Mouse (Mus musculus) hindbrain, embryonic 16.5 days (tissue): ENCODE data around the gene Tbc1d13. TPM values are rescaled to one million over a fixed set of nuclear protein-coding genes. Genes with fewer than 3 reads are reported as not detected.
A peak's percentile ranks its signal among the peaks of the same experiment; 100 is the strongest.

ENCODE experiments used
- ATAC-seq: fragments of 200-750 bp; cut with Nextera tagmentation; 2 replicates; pipeline ENCODE4 v1.8.0; 2017; ENCODE audit warnings: moderate TSS enrichment, moderate library complexity
- H3K27ac ChIP-seq: fragments of 300-500 bp; sonication (generic); 2 replicates; pipeline ENCODE4 v1.5.1; 2014; ENCODE audit warnings: low read depth, mild to moderate bottlenecking, control low read depth, low read length, moderate library complexity
- H3K27me3 ChIP-seq: fragments of 300-500 bp; sonication (generic); replicated peaks from 2 replicates; pipeline ENCODE4 v1.6.1; 2014; ENCODE audit warnings: low read length; ENCODE audit not compliant: control insufficient read depth, insufficient read depth
- H3K36me3 ChIP-seq: fragments of 300-500 bp; sonication (generic); 2 replicates; pipeline ENCODE4 v1.6.1; 2014; ENCODE audit warnings: mild to moderate bottlenecking, low read length, moderate library complexity, mixed read lengths; ENCODE audit not compliant: control insufficient read depth, insufficient read depth
- H3K4me1 ChIP-seq: fragments of 300-500 bp; sonication (generic); 2 replicates; pipeline ENCODE4 v1.6.1; 2014; ENCODE audit warnings: low read depth, low read length; ENCODE audit not compliant: control insufficient read depth, insufficient read depth
- H3K4me2 ChIP-seq: fragments of 300-500 bp; sonication (generic); 2 replicates; pipeline ENCODE4 v1.6.1; 2014; ENCODE audit warnings: mild to moderate bottlenecking, low read length, control low read depth, moderate library complexity
- H3K4me3 ChIP-seq: fragments of 300-500 bp; sonication (generic); 2 replicates; pipeline ENCODE4 v1.5.1; 2014; ENCODE audit warnings: mild to moderate bottlenecking, low read length, control low read depth, moderate library complexity
- H3K9ac ChIP-seq: fragments of 300-500 bp; sonication (generic); 2 replicates; pipeline ENCODE4 v1.6.1; 2014; ENCODE audit warnings: low read depth, mild to moderate bottlenecking, control low read depth, low read length, moderate library complexity
- H3K9me3 ChIP-seq: fragments of 300-500 bp; sonication (generic); 2 replicates; pipeline ENCODE4 v1.6.1; 2014; ENCODE audit warnings: mild to moderate bottlenecking, low read length, moderate library complexity; ENCODE audit not compliant: control insufficient read depth
- WGBS: fragments of 180-500 bp; shearing (Covaris S2); extraction: QIAGEN DNeasy Blood & Tissue Kit; methylation state at CpG from one replicate; pipeline ENCODE4 v1.1.7; 2014; 5-methylcytosine and 5-hydroxymethylcytosine counted together
- polyA plus RNA-seq: library from polyadenylated mRNA; unstranded; fragments of >200 nt; fragmentation: Nextera tagmentation; extraction: Ambion mirVana; gene quantifications from 2 replicates; pipeline ENCODE4 v1.2.1, GENCODE M21; 2015

The Tbc1d13 gene
- polyA plus RNA-seq, 1 experiment from 2014 or later = 8.8 TPM

DNA sequence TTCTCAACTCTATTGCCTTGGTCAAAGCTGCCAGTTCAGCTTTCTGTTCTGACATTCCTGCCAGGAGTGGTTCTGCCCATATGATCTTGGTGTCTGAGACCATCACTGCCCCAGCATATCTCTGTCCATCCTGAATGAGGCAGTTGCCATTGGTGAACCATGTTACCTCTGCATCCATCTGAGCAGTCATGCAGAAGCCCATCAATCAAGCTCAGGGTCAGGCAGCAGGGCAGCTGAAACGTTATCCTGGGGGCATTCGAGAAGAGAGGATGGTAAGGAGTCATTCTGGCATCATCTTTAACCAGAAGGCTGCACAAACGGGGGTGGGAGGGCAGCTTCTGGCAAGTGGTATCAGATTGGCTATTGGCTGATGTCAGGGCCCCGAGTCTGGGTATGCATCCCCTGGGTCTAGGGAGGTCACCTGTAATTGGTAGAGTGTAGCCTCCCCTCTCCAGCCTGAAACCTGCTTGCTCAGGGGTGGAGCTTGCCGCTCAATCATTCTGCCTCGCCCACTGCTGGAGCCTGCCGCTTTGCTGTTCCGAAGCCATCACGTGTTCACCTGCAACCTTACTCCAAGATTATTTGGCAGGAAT is 30.9 kb downstream of the Tbc1d13 start:
- WGBS = 61% methylated on average over 9 of the region's 9 CpGs
- H3K9ac ChIP-seq = no peak overlapping the region
- no peak for ATAC-seq
- H3K4me2 ChIP-seq = no peak overlapping the region
- no peaks in the 10 kb centered on the region for H3K36me3 ChIP-seq
- no peak overlapping the region for H3K4me3 ChIP-seq
- H3K4me1 ChIP-seq = no peaks in the 10 kb centered on the region
- no peak overlapping the region for H3K27ac ChIP-seq
- no peaks in the 10 kb centered on the region for H3K27me3 ChIP-seq
- H3K9me3 ChIP-seq = no peaks in the 10 kb centered on the region

DNA sequence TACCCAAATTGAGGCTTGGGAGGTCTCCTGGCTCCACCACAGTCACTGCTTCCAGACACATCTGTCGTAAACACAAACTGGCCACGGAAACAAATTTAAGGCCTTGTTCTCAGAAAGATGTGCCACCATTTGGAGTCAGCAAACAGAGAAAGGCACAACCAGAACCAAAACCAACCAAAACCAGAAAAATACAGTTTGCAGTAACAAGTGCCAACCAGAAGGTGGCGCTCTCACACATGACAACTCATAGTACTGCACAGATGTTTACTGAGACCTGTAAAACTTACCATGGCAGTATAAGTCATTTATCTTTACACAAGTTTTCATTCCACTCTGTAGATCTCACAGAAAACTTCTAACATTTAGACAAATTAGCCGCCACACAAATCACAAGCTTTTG is 33.1 kb downstream of the Tbc1d13 start:
- WGBS = 61% methylated on average over 4 of the region's 4 CpGs
- Histone ChIP-seq H3K27ac (no peak overlapping the region), H3K36me3 (no peaks in the 10 kb centered on the region), H3K9me3 (no peaks in the 10 kb centered on the region), H3K4me3 (no peak overlapping the region), H3K9ac (no peak overlapping the region), H3K4me2 (no peak overlapping the region), H3K4me1 (no peaks in the 10 kb centered on the region; the same call in 1 of the 2 replicates), H3K27me3 (no peaks in the 10 kb centered on the region)
- ATAC-seq = no peak

DNA sequence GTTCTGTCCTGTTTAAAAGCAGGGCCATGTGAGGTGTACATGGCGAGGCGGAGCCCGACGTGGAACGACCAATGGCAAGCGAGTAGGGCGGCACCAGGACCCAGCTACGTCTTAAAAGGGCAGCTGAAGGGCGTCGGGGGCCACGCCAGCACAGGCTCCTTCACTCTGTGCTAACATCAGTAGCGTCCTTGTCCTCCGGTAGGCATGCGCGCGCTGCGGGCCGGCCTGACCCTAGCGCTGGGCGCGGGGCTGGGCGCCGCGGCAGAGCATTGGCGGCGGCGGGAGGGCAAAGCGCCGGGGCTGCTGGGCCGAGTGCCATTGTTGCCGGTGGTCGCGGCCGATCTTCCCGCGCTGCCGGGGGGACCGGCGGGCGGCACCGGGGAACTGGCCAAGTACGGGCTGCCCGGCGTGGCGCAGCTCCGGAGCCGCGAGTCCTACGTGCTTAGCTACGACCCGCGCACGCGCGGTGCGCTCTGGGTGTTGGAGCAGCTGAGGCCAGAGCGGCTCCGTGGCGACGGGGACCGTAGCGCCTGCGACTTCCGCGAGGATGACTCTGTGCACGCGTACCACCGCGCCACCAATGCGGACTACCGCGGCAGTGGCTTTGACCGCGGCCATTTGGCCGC is 37.9 kb downstream of the Tbc1d13 start, which contains the start of gene Endog:
TSS of gene Endog (plus strand) at position 123 of the 626 bp plus-strand sequence.
- Histone ChIP-seq H3K36me3 (peaks cover 16% of the 10 kb centered on the region), H3K4me2 (peak within 1 kb of the TSS; percentile 95), H3K27me3 (no peaks in the 10 kb centered on the region), H3K4me3 (peak within 1 kb of the TSS; percentile 75), H3K4me1 (peaks cover 8% of the 10 kb centered on the region), H3K9ac (peak within 1 kb of the TSS; percentile 84), H3K27ac (peak within 1 kb of the TSS; percentile 96), H3K9me3 (no peaks in the 10 kb centered on the region)
- WGBS = under 1% methylated on average over 51 of the region's 75 CpGs
- peak; percentile 98 for ATAC-seq

DNA sequence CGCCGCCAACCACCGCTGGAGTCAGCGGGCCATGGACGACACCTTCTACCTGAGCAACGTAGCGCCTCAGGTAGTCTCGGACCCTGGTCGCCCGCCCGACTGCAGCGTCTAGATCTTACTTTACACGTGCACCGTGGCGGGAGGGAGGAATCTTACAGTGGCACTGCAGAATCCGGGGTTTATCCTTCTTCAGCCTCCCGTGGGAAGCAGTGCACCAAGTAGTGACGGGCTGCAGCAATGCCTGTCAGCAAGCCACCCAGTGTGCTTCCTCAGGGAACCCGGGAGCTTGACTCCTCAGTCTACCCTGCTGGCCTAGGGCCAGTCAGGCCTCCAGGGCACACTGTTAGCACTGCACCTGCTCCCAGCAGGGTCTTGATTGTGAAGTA is 38.4 kb downstream of the Tbc1d13 start:
- Histone ChIP-seq H3K9ac (peak overlapping the region; percentile 84), H3K4me2 (peak overlapping the region; percentile 95), H3K27me3 (no peaks in the 10 kb centered on the region), H3K9me3 (no peaks in the 10 kb centered on the region), H3K36me3 (peaks cover 17% of the 10 kb centered on the region), H3K27ac (peak overlapping the region; percentile 96), H3K4me3 (peak overlapping the region; percentile 75), H3K4me1 (peaks cover 9% of the 10 kb centered on the region)
- under 1% methylated on average over 19 of the region's 19 CpGs for WGBS
- ATAC-seq = peak; percentile 25; the same call in 1 of the 2 replicates

DNA sequence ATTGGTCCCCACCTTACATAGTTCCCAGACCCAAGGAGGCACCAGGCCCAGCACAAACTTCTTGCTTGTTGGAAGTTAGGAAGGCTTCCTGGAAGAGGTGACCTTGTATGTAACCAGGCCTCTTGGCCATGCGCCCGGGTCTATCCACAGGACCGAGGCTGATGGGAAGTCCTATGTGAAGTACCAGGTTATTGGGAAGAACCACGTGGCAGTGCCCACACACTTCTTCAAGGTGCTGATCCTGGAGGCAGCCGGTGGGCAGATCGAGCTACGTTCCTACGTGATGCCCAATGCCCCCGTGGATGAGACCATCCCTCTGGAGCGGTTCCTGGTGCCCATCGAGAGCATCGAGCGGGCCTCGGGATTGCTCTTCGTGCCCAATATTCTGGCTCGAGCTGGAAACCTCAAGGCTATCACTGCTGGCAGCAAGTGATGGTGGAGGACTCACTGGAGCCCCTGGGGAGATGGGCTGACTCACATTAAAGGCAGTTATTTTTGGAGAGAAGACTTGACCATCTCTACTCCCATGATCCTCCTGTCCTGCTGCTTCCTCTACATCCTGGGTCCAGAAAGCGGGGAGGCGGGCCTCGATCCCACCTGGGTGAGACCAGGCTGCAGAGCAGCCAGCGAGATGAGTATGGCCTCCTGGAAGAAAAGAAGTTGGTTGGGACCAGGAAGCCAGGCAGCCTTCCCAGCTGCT is 40.1 kb downstream of the Tbc1d13 start:
- 97% methylated on average over 20 of the region's 20 CpGs for WGBS
- Histone ChIP-seq H3K36me3 (peaks cover 17% of the 10 kb centered on the region), H3K4me2 (no peak overlapping the region), H3K27ac (no peak overlapping the region), H3K4me3 (no peak overlapping the region), H3K9me3 (no peaks in the 10 kb centered on the region), H3K27me3 (no peaks in the 10 kb centered on the region), H3K9ac (no peak overlapping the region), H3K4me1 (peaks cover 20% of the 10 kb centered on the region)
- no peak for ATAC-seq

DNA sequence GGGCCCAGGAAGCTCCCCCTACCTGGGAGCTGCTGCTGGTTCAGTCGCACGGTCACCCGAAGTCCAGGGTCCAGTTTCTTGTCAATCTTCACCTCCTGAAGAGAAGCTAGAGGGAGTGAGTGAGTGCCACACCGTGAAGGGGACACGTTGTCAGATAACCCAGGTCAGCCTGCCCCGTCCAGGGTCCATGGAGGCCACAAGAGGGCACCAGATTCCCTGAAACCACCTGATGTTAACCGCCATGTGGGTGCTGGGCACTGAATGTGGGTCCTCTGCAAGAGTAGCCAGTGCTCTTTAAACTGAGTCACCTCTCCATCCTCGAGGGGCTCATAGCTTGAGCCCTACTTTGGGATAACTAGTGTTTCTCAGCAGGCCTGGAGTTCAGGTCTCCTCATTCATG is 42.4 kb downstream of the Tbc1d13 start:
- no peak overlapping the region for H3K4me2 ChIP-seq
- no peak overlapping the region for H3K9ac ChIP-seq
- no peak for ATAC-seq
- H3K36me3 ChIP-seq = peaks cover 17% of the 10 kb centered on the region
- peaks cover 20% of the 10 kb centered on the region for H3K4me1 ChIP-seq
- H3K27me3 ChIP-seq = no peaks in the 10 kb centered on the region
- H3K27ac ChIP-seq = no peak overlapping the region
- no peak overlapping the region for H3K4me3 ChIP-seq
- H3K9me3 ChIP-seq = no peaks in the 10 kb centered on the region
- 91% methylated on average over 8 of the region's 8 CpGs for WGBS

DNA sequence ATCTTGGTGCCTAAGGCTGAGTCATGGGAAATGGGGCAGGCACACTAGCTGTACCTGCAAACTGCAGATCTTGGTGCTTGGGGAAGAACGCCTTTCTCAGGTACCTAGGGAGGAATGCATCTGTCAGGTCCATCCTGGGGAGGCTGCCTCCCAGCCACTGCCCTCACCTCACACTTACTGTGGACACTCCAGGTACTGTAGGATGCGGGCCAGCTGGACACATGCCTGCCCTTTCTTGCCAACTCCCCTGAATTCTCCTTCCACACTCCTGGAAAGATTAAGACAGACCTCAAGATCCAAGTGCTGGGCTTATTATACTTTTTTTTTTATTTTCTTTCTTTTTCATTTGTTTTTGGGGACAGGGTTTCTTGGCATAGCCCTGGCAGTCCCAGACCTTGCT is 43.0 kb downstream of the Tbc1d13 start:
- Histone ChIP-seq H3K27me3 (no peaks in the 10 kb centered on the region), H3K9ac (no peak overlapping the region), H3K4me3 (no peak overlapping the region), H3K27ac (no peak overlapping the region), H3K4me2 (no peak overlapping the region), H3K4me1 (peaks cover 20% of the 10 kb centered on the region), H3K9me3 (no peaks in the 10 kb centered on the region), H3K36me3 (peaks cover 17% of the 10 kb centered on the region)
- no peak for ATAC-seq
- 98% methylated on average over 2 of the region's 2 CpGs for WGBS

DNA sequence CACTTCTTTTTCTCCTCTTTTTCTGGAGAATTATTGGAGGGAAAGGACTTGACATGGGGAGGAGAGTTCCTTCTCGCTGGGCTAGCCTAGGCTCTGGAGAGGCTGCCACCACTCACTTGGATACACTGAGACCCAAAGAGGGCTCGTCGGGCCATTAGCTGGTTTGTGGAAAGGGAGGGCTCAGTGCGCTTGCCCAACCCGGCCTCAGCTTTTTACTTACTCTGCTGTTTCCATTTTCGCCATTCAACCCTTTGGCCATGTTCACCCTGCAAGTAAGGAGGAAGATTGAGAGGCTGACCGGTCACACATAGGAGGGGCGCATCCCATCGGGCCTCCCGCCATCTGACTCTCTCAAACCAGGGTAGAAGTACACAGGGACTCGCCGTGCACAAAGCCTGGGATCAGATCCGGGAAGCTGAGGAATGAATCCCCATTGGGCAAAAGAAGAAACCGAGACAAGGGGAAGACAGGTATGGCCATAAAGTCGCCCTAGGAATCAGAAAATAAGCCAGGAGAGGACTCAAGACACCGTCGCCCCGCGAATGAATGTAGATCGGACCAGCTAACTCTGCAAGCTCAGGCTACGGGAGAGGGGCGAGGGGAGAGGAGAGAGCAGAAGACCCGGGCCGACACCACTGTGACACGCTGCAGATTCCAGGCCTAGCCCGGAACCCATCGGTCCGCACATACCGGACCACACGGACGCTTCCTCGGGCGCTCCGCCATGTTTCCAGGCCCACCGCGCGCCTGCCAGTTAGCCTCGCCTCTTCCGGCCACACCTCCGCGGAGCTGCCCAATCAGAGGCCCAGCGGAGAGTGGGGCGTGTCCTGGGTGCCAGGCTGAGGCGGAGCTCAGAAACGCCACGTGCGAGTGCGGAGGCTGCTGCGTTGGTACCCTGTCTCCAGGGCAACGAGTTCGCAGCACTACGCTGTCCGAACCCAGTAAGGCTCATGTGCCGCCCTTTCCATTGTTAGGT is 44.4 kb downstream of the Tbc1d13 start, which contains the start of gene Spout1:
TSS of gene Spout1 (minus strand) at position 760 of the 976 bp plus-strand sequence.
- H3K36me3 ChIP-seq = peaks cover 17% of the 10 kb centered on the region
- WGBS = 4% methylated on average over 50 of the region's 54 CpGs
- no peaks in the 10 kb centered on the region for H3K9me3 ChIP-seq
- peaks cover 12% of the 10 kb centered on the region for H3K4me1 ChIP-seq
- H3K27me3 ChIP-seq = no peaks in the 10 kb centered on the region
- peak within 1 kb of the TSS; percentile 86 for H3K4me2 ChIP-seq
- peak; percentile 99 for ATAC-seq
- H3K4me3 ChIP-seq = peak within 1 kb of the TSS; percentile 61
- H3K9ac ChIP-seq = peak within 1 kb of the TSS; percentile 69
- H3K27ac ChIP-seq = peak within 1 kb of the TSS; percentile 48
